Mouse (Mus musculus): Measurements from ENCODE around the gene Dock2. TPM values are rescaled to one million over a fixed set of nuclear protein-coding genes. Genes with fewer than 3 reads are reported as not detected.

Gene Dock2
- total and polyA plus RNA-seq, 2 experiments from 2014 or later: 0.33 to 3.1 TPM

DNA sequence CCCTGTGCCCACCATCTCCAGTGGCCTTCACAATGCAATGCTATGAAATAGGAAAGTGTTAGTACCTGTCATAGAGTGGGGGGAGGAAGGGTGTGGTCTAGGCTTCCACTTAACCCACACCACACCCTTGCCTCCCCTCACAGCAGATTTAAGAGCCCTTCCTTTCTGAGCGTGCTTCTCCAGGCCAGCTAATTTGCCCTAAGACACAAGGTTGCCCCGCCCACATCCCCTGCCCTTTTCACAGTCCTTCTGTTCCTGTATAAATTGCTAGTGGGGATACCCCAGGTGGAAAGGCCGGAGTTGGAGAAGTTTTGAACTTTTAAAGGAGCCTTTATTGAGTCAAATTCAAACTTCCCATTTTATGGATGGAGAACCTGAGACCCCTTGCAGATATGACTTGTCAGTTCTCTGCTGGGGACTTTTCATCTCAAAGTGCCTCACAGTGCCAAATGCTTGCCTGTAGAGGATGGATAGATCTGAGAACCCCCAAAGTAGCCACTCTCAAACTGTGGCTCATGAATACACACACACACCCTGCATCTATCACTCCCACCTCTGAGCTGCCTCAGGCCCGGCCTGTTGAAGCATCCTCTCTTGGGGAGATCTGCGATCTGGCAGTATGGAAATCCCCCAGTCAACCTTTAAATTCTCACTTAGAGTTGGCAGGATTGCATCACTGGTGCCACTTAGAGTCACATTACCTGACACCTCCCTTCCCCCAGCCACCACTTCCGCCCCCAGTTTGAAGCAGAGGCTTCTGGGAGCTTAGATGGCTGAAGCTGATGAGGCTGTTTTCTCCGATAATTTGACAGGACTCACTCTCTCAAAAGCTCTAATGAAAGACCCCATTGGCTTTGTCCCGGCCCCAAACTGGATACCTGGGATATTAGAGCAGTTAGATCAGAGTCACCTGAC is 919 bp downstream of the Dock2 start:
- TF ChIP-seq CTCF (IDR thresholded peaks at IDR 0.05; ENCODE audit: low read depth): no peak
- no peak for TF ChIP-seq EP300 (IDR thresholded peaks at IDR 0.05; ENCODE audit: low read depth)
- Histone ChIP-seq H3K4me2 (ENCODE audit: low read depth, low read length) (peak overlapping the region; percentile 5; the same call in 1 of the 2 replicates), H3K9me3 (replicated peaks; ENCODE audit: control insufficient read depth, low read length) (no peaks in the 10 kb centered on the region), H3K9ac (replicated peaks; ENCODE audit: low read depth, low read length) (no peak overlapping the region), H3K4me1 (ENCODE audit: control insufficient read depth, insufficient read depth) (no peaks in the 10 kb centered on the region), H3K36me3 (replicated peaks; ENCODE audit: control insufficient read depth, insufficient read depth, low read length) (no peaks in the 10 kb centered on the region), H3K4me3 (ENCODE audit: low read depth, low read length) (peak overlapping the region; percentile 31; the same call in 1 of the 2 replicates), H3K27me3 (ENCODE audit: control insufficient read depth, insufficient read depth, low read length) (no peaks in the 10 kb centered on the region), H3K27ac (ENCODE audit: low read depth) (peak overlapping the region; percentile 18; the same call in 1 of the 2 replicates)
- DNase-seq (ENCODE audit: low spot score) (no peak), ATAC-seq (ENCODE audit: insufficient read depth, low read depth) (no peak)
- WGBS: 59% methylated on average over 8 of the region's 8 CpGs

DNA sequence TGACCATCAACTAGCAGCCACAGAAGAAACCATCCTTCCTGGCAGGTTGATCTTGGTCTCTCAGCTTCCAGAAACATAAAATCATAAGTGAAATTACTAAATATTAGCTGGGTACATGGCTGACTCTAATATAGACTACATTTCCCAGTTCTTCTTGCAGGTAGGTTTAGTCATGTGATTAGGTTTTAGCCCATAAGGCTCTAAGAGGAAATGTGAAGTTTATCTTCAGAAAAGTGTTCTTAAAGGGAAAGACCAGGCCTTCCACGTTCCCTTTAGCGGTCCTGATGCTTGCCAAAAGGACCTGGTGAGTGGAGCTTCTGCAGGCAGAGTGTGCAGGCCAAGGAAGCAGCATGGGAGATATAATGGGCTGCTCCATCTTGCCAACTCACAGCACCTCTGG is 2.9 kb downstream of the Dock2 start:
- Histone ChIP-seq H3K4me3 (ENCODE audit: low read depth, low read length) (no peak overlapping the region), H3K36me3 (replicated peaks; ENCODE audit: control insufficient read depth, insufficient read depth, low read length) (no peaks in the 10 kb centered on the region), H3K9me3 (replicated peaks; ENCODE audit: control insufficient read depth, low read length) (no peaks in the 10 kb centered on the region), H3K27ac (ENCODE audit: low read depth) (no peak overlapping the region), H3K4me1 (ENCODE audit: control insufficient read depth, insufficient read depth) (no peaks in the 10 kb centered on the region), H3K27me3 (ENCODE audit: control insufficient read depth, insufficient read depth, low read length) (no peaks in the 10 kb centered on the region), H3K9ac (replicated peaks; ENCODE audit: low read depth, low read length) (no peak overlapping the region), H3K4me2 (ENCODE audit: low read depth, low read length) (no peak overlapping the region)
- TF ChIP-seq CTCF (IDR thresholded peaks at IDR 0.05; ENCODE audit: low read depth) (no peak), EP300 (IDR thresholded peaks at IDR 0.05; ENCODE audit: low read depth) (no peak)
- DNase-seq (ENCODE audit: low spot score): no peak
- no peak for ATAC-seq (ENCODE audit: insufficient read depth, low read depth)
- 69% methylated on average over 2 of the region's 2 CpGs for WGBS

DNA sequence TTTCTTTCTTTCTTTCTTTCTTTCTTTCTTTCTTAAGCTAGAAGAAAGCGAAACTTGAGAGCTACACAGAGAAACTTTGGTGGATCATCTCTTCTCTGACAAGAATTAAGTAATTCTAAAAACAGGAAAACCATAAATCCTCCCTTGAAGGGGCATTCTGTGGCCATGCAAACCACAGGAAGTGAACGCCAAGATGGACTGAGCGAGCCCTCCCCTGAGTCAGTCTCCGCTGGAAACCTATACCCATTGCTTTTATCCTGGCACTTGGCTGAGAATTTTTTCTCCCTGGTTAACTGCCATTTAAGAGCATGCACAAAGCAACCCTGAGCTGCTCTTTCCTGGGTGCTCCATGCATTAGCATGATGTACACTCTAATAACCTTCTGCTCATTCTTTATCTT is 3.7 kb downstream of the Dock2 start:
- Histone ChIP-seq H3K9ac (replicated peaks; ENCODE audit: low read depth, low read length) (no peak overlapping the region), H3K4me1 (ENCODE audit: control insufficient read depth, insufficient read depth) (no peaks in the 10 kb centered on the region), H3K27me3 (ENCODE audit: control insufficient read depth, insufficient read depth, low read length) (no peaks in the 10 kb centered on the region), H3K9me3 (replicated peaks; ENCODE audit: control insufficient read depth, low read length) (no peaks in the 10 kb centered on the region), H3K4me2 (ENCODE audit: low read depth, low read length) (no peak overlapping the region), H3K27ac (ENCODE audit: low read depth) (no peak overlapping the region), H3K36me3 (replicated peaks; ENCODE audit: control insufficient read depth, insufficient read depth, low read length) (no peaks in the 10 kb centered on the region), H3K4me3 (ENCODE audit: low read depth, low read length) (no peak overlapping the region)
- WGBS: 73% methylated on average over 4 of the region's 4 CpGs
- TF ChIP-seq EP300 (IDR thresholded peaks at IDR 0.05; ENCODE audit: low read depth): no peak
- no peak for TF ChIP-seq CTCF (IDR thresholded peaks at IDR 0.05; ENCODE audit: low read depth)
- ATAC-seq (ENCODE audit: insufficient read depth, low read depth): no peak
- no peak for DNase-seq (ENCODE audit: low spot score)

- H3K9ac ChIP-seq (replicated peaks; ENCODE audit: low read depth, low read length): no peak overlapping the region
- H3K36me3 ChIP-seq (replicated peaks; ENCODE audit: control insufficient read depth, insufficient read depth, low read length): no peaks in the 10 kb centered on the region
- TF ChIP-seq EP300 (IDR thresholded peaks at IDR 0.05; ENCODE audit: low read depth): no peak
- TF ChIP-seq CTCF (IDR thresholded peaks at IDR 0.05; ENCODE audit: low read depth): no peak
- no peaks in the 10 kb centered on the region for H3K27me3 ChIP-seq (ENCODE audit: control insufficient read depth, insufficient read depth, low read length)
- no peak overlapping the region for H3K4me3 ChIP-seq (ENCODE audit: low read depth, low read length)
- ATAC-seq (ENCODE audit: insufficient read depth, low read depth): no peak
- DNase-seq (ENCODE audit: low spot score): no peak
- H3K27ac ChIP-seq (ENCODE audit: low read depth): no peak overlapping the region
- H3K9me3 ChIP-seq (replicated peaks; ENCODE audit: control insufficient read depth, low read length): no peaks in the 10 kb centered on the region
- 71% methylated on average over 3 of the region's 3 CpGs for WGBS
- no peaks in the 10 kb centered on the region for H3K4me1 ChIP-seq (ENCODE audit: control insufficient read depth, insufficient read depth)
- H3K4me2 ChIP-seq (ENCODE audit: low read depth, low read length): no peak overlapping the region
These were observed 5.3 kb downstream of the Dock2 start for GRCm38 (mm10) chr11:34778351-34778750.

- no peaks in the 10 kb centered on the region for H3K9me3 ChIP-seq (replicated peaks; ENCODE audit: control insufficient read depth, low read length)
- no peak overlapping the region for H3K27ac ChIP-seq (ENCODE audit: low read depth)
- TF ChIP-seq EP300 (IDR thresholded peaks at IDR 0.05; ENCODE audit: low read depth): no peak
- no peak for TF ChIP-seq CTCF (IDR thresholded peaks at IDR 0.05; ENCODE audit: low read depth)
- H3K9ac ChIP-seq (replicated peaks; ENCODE audit: low read depth, low read length): no peak overlapping the region
- no peaks in the 10 kb centered on the region for H3K27me3 ChIP-seq (ENCODE audit: control insufficient read depth, insufficient read depth, low read length)
- no peak for ATAC-seq (ENCODE audit: insufficient read depth, low read depth)
- H3K4me2 ChIP-seq (ENCODE audit: low read depth, low read length): no peak overlapping the region
- DNase-seq (ENCODE audit: low spot score): no peak
- H3K36me3 ChIP-seq (replicated peaks; ENCODE audit: control insufficient read depth, insufficient read depth, low read length): no peaks in the 10 kb centered on the region
- WGBS: 84% methylated on average over 4 of the region's 4 CpGs
- no peak overlapping the region for H3K4me3 ChIP-seq (ENCODE audit: low read depth, low read length)
- no peaks in the 10 kb centered on the region for H3K4me1 ChIP-seq (ENCODE audit: control insufficient read depth, insufficient read depth)
These were observed 6.2 kb downstream of the Dock2 start for GRCm38 (mm10) chr11:34777529-34777928.
